Mouse (Mus musculus) thymus, postnatal 14 days (tissue): ENCODE data around the gene Zbtb42.
A peak's percentile ranks its signal among the peaks of the same experiment; 100 is the strongest.

Experiments
- DNase-seq: peaks from one replicate; pipeline ENCODE4 v3.0.0; 2021

Gene Zbtb42

DNA sequence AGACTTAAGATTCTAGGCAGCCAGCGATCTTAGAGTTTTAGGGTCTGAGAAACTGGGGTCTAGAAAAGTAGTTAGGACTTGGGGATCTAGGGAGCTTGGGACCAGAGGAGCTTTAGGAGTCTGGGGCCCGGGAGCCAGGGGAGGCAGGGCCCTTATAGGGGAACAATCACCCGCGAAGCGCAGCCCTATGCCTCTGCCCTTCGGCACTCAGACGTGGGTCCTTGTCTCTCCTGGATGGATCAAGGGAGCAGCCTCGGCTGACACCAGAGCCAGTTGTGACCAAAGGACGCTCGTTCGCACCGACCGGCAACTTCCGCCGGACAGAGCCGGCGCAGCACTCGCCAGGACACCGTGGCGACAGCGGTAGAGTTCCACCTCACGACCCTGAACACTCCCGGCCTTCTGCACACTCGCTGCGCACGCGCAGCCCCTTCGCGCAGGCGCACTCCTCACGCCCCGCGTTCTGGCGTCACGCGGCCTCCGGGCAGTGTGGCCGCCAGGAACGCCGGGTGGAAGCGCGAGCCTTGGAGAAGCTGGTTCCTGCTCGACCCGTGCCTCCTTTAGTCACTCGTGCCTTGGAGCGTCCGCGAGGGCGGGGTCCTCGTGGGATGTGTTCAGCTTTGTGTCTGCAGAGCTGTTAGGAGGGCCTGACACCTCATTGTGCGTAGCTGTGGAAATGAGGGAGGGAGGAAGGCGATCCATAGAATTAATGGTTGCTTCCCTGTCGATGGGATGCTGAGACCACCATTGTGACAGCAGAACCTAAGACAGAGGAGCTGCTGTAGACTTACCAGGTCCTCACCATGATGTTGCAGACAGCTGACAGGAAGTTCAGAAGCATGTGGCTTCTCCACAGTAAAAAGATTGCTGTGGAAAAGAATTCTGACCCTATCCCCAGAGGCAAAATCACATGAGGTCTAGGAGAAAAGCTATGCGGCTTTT is 14.8 kb downstream of the Zbtb42 start:
- DNase-seq: peak; percentile 95

DNA sequence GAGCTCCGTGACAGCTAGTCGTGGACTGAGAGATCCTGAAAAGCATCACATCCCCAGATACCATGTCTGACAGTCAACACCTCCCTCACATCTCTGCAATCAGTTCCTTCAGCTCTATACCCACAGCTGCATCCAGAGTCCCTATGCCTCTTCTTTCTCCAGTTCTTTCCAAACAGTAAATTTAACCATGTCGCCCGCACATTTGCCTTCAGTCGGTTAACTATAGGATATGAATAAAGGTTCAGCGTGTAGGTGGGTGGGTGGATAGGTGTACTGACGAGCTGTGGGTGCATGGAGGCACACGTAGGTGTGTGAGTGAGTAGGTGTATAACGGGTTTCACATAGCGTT is 15.5 kb downstream of the Zbtb42 start:
- no peak for DNase-seq

GRCm38 (mm10) chr12:112696806-112697425 is 18.3 kb downstream of the Zbtb42 start:
- no peak for DNase-seq

- no peak for DNase-seq
These were observed 21.9 kb downstream of the Zbtb42 start for GRCm38 (mm10) chr12:112700522-112700921.

DNA sequence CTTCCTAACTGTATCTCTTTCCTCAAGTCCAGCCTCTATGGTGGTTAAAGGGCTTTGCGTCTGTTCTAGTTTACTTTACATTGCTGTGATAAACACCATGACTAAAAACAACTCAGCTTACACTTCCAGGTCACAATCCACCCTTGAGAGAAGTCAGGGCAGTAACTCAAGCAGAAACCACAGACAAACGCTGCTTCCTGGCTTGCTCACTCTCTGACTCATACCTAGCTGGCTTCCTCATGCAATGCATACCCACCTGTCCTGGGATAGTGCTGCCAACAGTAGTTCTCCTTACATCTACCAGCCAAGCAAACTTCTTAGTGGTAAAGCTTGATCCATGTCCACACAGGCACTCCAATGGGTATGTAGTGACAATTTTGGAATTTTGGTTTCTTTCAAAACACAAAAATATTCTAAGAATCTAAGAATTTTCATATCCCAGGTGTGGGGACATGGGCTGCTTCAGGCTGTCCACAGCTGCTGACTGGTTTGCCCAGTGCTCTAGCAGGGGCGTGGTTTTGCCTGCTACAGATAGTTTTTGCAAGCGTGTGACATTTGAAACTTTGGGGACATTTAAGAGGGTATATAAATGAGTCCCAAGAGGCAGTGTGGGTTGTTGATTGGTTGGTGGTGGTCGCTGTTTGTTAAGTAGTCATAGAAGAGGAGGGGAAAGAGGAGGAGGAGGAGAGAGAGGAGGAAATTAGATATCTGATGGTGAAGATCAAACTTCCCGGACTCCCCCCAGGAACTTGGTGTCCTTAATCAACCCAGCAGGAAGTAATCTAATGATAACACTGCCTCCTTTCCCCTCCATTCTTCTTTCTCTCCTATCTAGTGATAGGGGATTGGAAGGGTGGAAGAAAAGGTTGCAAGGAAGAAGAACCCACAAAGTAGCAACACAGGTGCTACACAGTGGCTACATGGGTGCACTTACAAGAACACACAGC is 24.0 kb downstream of the Zbtb42 start:
- no peak for DNase-seq

GRCm38 (mm10) chr12:112706704-112707572 is 28.3 kb downstream of the Zbtb42 start:
- DNase-seq: peak; percentile 90

GRCm38 (mm10) chr12:112707573-112707869 is 28.9 kb downstream of the Zbtb42 start:
- no peak for DNase-seq

DNA sequence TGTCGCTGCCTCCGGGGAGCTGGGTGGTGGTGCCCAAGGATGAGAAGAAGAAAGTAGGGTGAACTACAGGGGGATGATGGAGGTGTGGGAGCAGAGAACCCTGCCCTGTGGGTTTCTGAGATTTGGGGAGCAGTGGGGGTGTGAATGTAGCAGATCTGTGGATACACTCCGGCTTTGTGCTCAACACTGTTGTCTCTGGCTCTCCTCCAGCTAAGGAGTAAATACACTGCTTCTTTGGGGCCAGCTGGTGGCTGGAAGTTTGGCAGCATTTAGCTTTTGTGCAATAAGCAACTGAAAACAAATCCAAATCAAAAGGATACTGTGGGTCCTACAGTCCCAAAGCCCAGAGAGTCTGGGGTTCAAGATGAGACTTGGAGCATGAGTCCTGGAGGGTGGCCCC is 35.4 kb downstream of the Zbtb42 start:
- no peak for DNase-seq

- peak; percentile 74 for DNase-seq
These were observed 38.5 kb downstream of the Zbtb42 start for GRCm38 (mm10) chr12:112717140-112717539.

DNA sequence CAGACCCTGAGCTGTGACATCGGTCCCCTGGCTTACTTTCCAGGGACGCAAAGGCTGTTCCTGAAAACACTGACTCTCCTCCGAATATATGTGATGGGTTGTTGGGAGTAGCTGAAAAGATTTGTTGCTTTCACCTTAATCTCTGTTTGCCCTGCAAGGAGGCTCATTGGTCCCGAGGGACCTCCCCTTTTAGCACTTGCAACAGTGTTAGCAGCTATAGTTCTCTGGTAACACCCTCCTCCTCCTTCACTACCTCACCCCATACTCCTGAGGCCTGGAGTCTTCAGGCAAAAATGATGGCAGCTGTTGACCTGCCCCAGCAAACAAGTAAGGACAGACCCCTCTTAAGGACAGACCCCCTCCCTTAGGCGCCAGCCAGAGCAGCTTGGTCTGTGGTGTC is 40.4 kb downstream of the Zbtb42 start:
- DNase-seq: no peak

GRCm38 (mm10) chr12:112720216-112720615 is 41.6 kb downstream of the Zbtb42 start, which contains the start of gene Cep170b:
Cep170b (plus strand) TSS chr12:112720455.
- no peak for DNase-seq

DNA sequence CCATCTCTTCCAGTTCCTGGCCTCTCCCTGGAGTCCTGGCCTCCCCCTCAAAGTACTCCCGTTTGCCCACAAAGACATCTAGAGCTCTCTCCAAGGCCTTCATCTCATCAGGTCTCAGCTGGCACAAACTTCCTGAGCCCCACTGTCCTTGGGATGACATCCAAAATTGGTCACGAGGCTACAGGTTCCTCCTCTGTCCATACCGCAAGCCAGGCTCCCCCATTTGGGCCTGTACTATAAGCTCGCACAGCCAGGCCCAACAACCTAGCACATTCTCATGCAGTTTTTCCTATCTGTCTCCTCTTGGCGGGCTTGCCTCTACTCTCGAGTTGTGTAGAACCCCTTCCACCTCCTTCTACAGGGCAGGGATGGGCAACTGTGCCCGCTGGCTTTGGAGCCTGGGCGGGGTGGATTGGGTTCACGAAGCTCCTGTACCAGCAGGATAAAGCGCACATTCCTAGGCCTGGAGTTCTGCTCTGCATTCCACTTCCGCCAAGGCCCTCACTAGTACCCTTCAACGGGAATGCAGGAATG is 42.3 kb downstream of the Zbtb42 start:
- no peak for DNase-seq

DNA sequence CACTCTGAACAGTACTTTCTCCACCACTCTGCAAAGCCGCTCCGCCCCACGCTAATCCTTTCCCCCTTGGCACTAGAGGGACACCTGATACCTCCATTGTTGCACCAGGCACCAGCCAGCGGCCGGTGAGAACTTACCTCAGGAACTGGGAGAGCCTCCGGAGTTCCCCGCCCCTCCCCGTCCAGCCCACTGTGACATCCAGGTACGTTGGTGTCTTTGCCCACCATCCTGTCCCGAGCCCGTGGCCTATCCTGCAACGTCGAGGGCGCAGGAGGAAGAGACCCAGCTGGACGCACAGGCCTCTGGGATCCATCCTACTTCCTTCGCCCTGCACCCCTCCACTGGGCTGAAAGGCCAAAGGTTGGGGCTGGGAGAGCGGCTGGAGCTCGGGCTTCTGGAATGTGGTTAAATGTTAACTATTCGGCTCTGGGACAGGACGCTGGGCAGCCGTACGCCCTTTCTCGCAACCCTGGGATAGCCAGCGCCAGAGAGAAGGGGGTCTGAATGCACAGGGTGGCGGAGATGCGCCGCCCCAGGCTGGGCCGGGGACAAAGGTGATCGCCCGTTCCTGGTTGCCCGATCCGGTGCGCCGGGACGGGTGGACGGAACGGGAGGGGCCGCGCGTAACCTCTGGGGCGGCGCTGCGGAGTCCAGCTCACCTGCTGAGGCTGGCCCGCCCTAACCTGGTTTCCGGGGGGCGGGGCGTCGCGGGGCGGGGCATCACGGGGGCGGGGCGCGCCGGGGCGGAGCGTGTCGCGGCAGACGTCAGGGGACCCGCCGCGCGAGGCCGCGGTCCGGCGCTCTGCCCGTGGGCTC is 43.0 kb downstream of the Zbtb42 start:
- peak; percentile 66 for DNase-seq

DNA sequence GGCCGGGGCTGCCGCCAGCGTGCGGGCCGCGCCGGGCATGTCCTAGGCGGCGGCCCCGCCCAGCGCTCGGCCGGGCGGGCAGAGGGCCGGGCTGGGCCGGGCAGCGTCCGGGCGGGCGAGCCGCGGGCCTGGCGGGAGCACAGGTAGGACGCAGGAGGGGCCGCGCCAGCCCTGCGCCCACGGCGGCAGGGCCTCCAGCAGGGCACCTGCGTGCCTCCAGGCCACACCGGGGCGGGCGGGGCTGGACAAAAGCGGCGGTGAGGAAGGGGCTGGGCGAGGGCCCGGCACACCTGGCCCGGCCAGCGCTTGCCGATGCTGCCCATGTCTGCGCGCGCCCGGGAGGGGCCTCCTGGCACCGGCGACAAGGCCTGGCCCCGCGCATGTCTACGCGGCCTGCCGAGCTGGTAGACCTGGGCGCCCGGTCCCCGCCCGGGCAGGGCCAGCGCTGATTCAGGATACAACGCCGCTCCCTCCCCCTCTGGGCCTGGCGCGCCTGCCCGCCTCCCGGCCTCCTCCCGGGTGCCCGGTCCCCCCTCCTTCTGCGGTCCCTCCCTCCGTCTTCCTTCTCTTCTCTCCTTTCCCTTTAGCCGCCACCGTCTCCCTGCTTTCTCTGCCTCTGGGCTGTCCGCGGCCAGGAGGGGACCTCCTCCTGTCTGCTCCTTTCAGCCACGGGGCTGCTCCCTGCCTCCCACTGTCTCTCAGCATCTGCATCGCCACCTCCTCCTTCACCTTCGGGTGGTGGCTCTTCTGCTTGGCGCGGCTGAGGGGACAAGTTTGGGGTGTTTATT is 43.8 kb downstream of the Zbtb42 start:
- peak; percentile 33 for DNase-seq

GRCm38 (mm10) chr12:112723028-112723330 is 44.4 kb downstream of the Zbtb42 start:
- DNase-seq: no peak

GRCm38 (mm10) chr12:112723445-112723844 is 44.8 kb downstream of the Zbtb42 start:
- no peak for DNase-seq

DNA sequence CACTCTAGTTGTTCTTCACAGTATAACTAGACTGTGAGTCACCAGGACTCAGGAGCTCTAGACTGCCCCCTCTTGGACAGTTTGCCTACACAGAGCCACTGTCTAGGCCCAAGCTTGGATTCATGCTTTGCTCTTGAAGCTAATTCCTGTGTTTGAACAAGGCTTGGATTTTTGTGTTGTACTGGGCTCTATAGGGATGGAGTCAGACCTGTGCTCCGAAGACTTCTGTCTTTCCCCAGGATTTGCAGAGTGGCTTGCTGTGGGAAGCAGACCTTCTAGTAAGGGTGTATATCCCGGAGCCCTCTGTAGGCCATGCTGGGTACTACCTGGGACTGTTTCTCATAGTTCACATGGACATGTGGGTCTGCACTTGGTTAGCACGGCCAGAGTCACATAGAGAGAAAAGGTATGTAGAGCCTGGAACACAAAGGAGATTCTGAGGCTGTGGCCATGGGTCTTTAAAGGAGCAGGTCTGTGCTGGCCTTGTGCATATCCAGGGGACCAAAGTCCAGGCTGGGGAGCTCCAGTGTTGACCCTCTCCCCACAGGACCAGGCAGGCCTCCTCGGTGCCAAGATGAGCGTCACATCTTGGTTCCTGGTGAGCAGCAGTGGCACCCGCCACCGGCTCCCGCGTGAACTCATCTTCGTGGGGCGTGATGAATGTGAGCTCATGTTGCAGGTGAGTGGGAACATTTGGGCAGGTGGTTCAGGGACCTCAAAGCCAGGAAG is 45.6 kb downstream of the Zbtb42 start:
- DNase-seq: peak; percentile 80

DNA sequence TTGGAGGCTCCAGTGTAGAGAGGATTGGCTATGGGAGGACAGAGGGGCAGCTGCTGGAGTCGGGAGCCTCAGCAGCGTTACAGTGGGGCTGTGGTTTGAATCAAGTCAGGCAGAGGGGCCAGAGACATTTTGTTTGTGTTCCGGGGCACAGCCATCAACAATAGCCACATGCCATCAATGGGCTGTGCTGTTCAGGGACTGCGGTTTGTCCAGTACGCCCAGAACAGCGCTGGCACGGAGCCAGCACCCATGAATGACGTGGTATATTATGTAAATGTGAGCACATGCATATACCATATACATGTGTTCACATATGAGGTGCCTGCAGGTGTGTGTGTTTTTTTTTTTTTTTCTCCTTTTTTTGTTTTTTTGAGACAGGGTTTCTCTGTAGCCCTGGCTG is 49.2 kb downstream of the Zbtb42 start:
- DNase-seq: no peak

DNA sequence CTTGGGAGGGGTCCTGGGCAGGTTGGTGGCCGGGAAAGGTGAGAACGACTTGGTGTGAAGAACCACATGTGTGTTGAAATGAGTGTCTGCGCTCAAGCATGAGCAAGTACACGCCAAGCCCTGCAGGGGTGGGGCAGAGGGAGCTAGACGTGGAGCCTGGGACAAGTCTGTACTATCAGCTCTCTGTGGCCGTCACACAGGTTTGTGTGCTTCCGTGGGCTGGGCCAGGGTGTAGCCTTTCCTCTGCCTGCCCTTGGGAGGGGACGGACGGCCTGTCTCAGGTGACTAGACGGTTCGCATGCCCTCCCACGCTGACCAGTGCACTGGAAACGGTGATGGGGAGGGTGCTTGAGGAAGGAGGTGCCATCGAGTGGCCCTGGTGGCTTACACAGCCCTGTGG is 52.2 kb downstream of the Zbtb42 start:
- DNase-seq: no peak
